Mouse (Mus musculus): ENCODE measurements around the gene Podnl1.

DNA sequence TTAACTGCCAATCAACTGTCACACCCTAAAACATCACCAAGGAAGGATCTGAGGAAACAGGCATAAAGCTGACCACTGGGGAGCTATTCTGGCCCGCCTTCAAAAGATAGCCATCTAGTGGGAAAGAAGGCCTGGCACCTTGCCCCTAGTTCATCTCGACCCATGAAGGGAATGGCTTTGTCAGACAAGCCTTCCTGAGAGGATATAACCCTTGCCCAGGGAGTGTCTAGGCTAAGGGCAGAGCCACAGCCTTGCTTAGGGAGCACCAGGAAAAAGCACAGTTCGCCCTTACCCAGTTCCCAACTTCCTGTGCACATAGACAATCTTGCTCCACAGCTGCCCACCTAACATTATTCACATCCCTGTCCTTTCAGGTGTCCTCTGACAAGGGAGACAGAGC is 22.2 kb upstream of the Podnl1 start:
- TF ChIP-seq CTCF (conservative IDR thresholded peaks at IDR 0.05; ENCODE audit: insufficient read depth, insufficient read length, low read depth, low read length) (no peak), POLR2A (IDR thresholded peaks at IDR 0.05; ENCODE audit: low read depth, low read length) (no peak)
